Mouse (Mus musculus): ENCODE measurements around the gene Slc30a7. TPM values are rescaled to one million over a fixed set of nuclear protein-coding genes. Genes with fewer than 3 reads are reported as not detected.

Gene Slc30a7
- total and polyA plus RNA-seq, 2 experiments from 2014 or later: 10.7 to 39.1 TPM

- Histone ChIP-seq H3K9me3 (ENCODE audit: low read length) (no peaks in the 10 kb centered on the region), H3K36me3 (ENCODE audit: insufficient read depth) (peaks cover 10% of the 10 kb centered on the region), H3K27ac (ENCODE audit: low read depth, low read length) (no peak overlapping the region), H3K4me1 (ENCODE audit: insufficient read depth) (no peaks in the 10 kb centered on the region), H3K27me3 (ENCODE audit: insufficient read depth, low read length) (no peaks in the 10 kb centered on the region), H3K4me2 (ENCODE audit: low read depth) (no peak overlapping the region), H3K4me3 (ENCODE audit: low read depth, low read length) (no peak overlapping the region), H3K9ac (no peak overlapping the region)
- 85% methylated on average over 4 of the region's 4 CpGs for WGBS
- ATAC-seq (no peak), DNase-seq (no peak)
- no peak for TF ChIP-seq CTCF (IDR thresholded peaks at IDR 0.05; ENCODE audit: low read depth)
Observed at GRCm38 (mm10) chr3:115992588-115992987, 14.6 kb downstream of the Slc30a7 start.

- DNase-seq (no peak), ATAC-seq (no peak)
- H3K36me3 ChIP-seq (ENCODE audit: insufficient read depth): peaks cover 9% of the 10 kb centered on the region
- no peaks in the 10 kb centered on the region for H3K4me1 ChIP-seq (ENCODE audit: insufficient read depth)
- H3K4me3 ChIP-seq (ENCODE audit: low read depth, low read length): no peak overlapping the region
- H3K9ac ChIP-seq: no peak overlapping the region
- no peak overlapping the region for H3K4me2 ChIP-seq (ENCODE audit: low read depth)
- H3K9me3 ChIP-seq (ENCODE audit: low read length): no peaks in the 10 kb centered on the region
- no peak for TF ChIP-seq CTCF (IDR thresholded peaks at IDR 0.05; ENCODE audit: low read depth)
- 92% methylated on average over 4 of the region's 4 CpGs for WGBS
- H3K27me3 ChIP-seq (ENCODE audit: insufficient read depth, low read length): no peaks in the 10 kb centered on the region
- H3K27ac ChIP-seq (ENCODE audit: low read depth, low read length): no peak overlapping the region
Observed at GRCm38 (mm10) chr3:115992103-115992502, 15.1 kb downstream of the Slc30a7 start.

- no peak for DNase-seq
- H3K4me3 ChIP-seq (ENCODE audit: low read depth, low read length): no peak overlapping the region
- H3K4me2 ChIP-seq (ENCODE audit: low read depth): no peak overlapping the region
- H3K9ac ChIP-seq: no peak overlapping the region
- H3K27me3 ChIP-seq (ENCODE audit: insufficient read depth, low read length): no peaks in the 10 kb centered on the region
- peaks cover 47% of the 10 kb centered on the region for H3K36me3 ChIP-seq (ENCODE audit: insufficient read depth)
- 64% methylated on average over 9 of the region's 9 CpGs for WGBS
- no peaks in the 10 kb centered on the region for H3K4me1 ChIP-seq (ENCODE audit: insufficient read depth)
- H3K27ac ChIP-seq (ENCODE audit: low read depth, low read length): no peak overlapping the region
- TF ChIP-seq CTCF (IDR thresholded peaks at IDR 0.05; ENCODE audit: low read depth): no peak
- no peaks in the 10 kb centered on the region for H3K9me3 ChIP-seq (ENCODE audit: low read length)
- ATAC-seq: no peak
Observed at GRCm38 (mm10) chr3:115985183-115985892, 21.9 kb downstream of the Slc30a7 start.

GRCm38 (mm10) chr3:115984653-115985052 lies 22.6 kb downstream of the Slc30a7 start:
- H3K27me3 ChIP-seq (ENCODE audit: insufficient read depth, low read length): no peaks in the 10 kb centered on the region
- H3K9ac ChIP-seq: no peak overlapping the region
- no peak for DNase-seq
- H3K9me3 ChIP-seq (ENCODE audit: low read length): no peaks in the 10 kb centered on the region
- H3K4me2 ChIP-seq (ENCODE audit: low read depth): no peak overlapping the region
- TF ChIP-seq CTCF (IDR thresholded peaks at IDR 0.05; ENCODE audit: low read depth): no peak
- H3K4me1 ChIP-seq (ENCODE audit: insufficient read depth): no peaks in the 10 kb centered on the region
- no peak overlapping the region for H3K27ac ChIP-seq (ENCODE audit: low read depth, low read length)
- peaks cover 45% of the 10 kb centered on the region for H3K36me3 ChIP-seq (ENCODE audit: insufficient read depth)
- ATAC-seq: no peak
- no peak overlapping the region for H3K4me3 ChIP-seq (ENCODE audit: low read depth, low read length)
- 94% methylated on average over 9 of the region's 9 CpGs for WGBS

GRCm38 (mm10) chr3:115983217-115983616 lies 24.0 kb downstream of the Slc30a7 start:
- Histone ChIP-seq H3K27ac (ENCODE audit: low read depth, low read length) (no peak overlapping the region), H3K36me3 (ENCODE audit: insufficient read depth) (peaks cover 47% of the 10 kb centered on the region), H3K27me3 (ENCODE audit: insufficient read depth, low read length) (no peaks in the 10 kb centered on the region), H3K9me3 (ENCODE audit: low read length) (no peaks in the 10 kb centered on the region), H3K9ac (no peak overlapping the region), H3K4me2 (ENCODE audit: low read depth) (no peak overlapping the region), H3K4me3 (ENCODE audit: low read depth, low read length) (no peak overlapping the region), H3K4me1 (ENCODE audit: insufficient read depth) (no peaks in the 10 kb centered on the region)
- DNase-seq (no peak), ATAC-seq (no peak; the same call in 1 of the 2 replicates)
- 96% methylated on average over 8 of the region's 8 CpGs for WGBS
- no peak for TF ChIP-seq CTCF (IDR thresholded peaks at IDR 0.05; ENCODE audit: low read depth)

- 19% methylated on average over 1 of the region's 1 CpGs for WGBS
- no peak overlapping the region for H3K4me2 ChIP-seq (ENCODE audit: low read depth)
- no peaks in the 10 kb centered on the region for H3K4me1 ChIP-seq (ENCODE audit: insufficient read depth)
- H3K4me3 ChIP-seq (ENCODE audit: low read depth, low read length): no peak overlapping the region
- H3K9ac ChIP-seq: no peak overlapping the region
- DNase-seq: peak; percentile 53
- no peaks in the 10 kb centered on the region for H3K9me3 ChIP-seq (ENCODE audit: low read length)
- H3K36me3 ChIP-seq (ENCODE audit: insufficient read depth): peaks cover 54% of the 10 kb centered on the region
- no peak overlapping the region for H3K27ac ChIP-seq (ENCODE audit: low read depth, low read length)
- no peak for ATAC-seq
- peak; percentile 56 for TF ChIP-seq CTCF (IDR thresholded peaks at IDR 0.05; ENCODE audit: low read depth)
- no peaks in the 10 kb centered on the region for H3K27me3 ChIP-seq (ENCODE audit: insufficient read depth, low read length)
Observed at GRCm38 (mm10) chr3:115979000-115979399, 28.2 kb downstream of the Slc30a7 start.

GRCm38 (mm10) chr3:115974995-115975394 lies 32.2 kb downstream of the Slc30a7 start:
- H3K27me3 ChIP-seq (ENCODE audit: insufficient read depth, low read length): no peaks in the 10 kb centered on the region
- no peak for TF ChIP-seq CTCF (IDR thresholded peaks at IDR 0.05; ENCODE audit: low read depth)
- WGBS: 95% methylated on average over 10 of the region's 10 CpGs
- H3K27ac ChIP-seq (ENCODE audit: low read depth, low read length): no peak overlapping the region
- no peak for DNase-seq
- no peak overlapping the region for H3K4me2 ChIP-seq (ENCODE audit: low read depth)
- H3K9ac ChIP-seq: no peak overlapping the region
- H3K36me3 ChIP-seq (ENCODE audit: insufficient read depth): peaks cover 53% of the 10 kb centered on the region
- H3K4me3 ChIP-seq (ENCODE audit: low read depth, low read length): no peak overlapping the region
- no peaks in the 10 kb centered on the region for H3K4me1 ChIP-seq (ENCODE audit: insufficient read depth)
- H3K9me3 ChIP-seq (ENCODE audit: low read length): no peaks in the 10 kb centered on the region
- ATAC-seq: no peak

Data from forebrain, postnatal 0 days (tissue).